Mouse (Mus musculus) small intestine, adult 2 months (tissue): ENCODE results near the gene Polg. TPM values are rescaled to one million over a fixed set of nuclear protein-coding genes. Genes with fewer than 3 reads are reported as not detected.

ENCODE experiments used
- H3K27ac ChIP-seq: fragments of 200-500 bp; 2 replicates; pipeline ENCODE4 v1.5.1; 2012; ENCODE audit warnings: low read depth, low read length, control low read depth, inconsistent platforms; ENCODE audit not compliant: insufficient read depth
- H3K27me3 ChIP-seq: fragments of 200-500 bp; 2 replicates; pipeline ENCODE4 v1.6.1; 2012; ENCODE audit warnings: mild to moderate bottlenecking, moderate library complexity, low read length, inconsistent platforms; ENCODE audit not compliant: control insufficient read depth, insufficient read depth
- H3K36me3 ChIP-seq: fragments of 200-500 bp; 2 replicates; pipeline ENCODE4 v1.6.1; 2012; ENCODE audit warnings: mild to moderate bottlenecking, low read length, control low read depth, inconsistent platforms; ENCODE audit not compliant: control insufficient read depth, insufficient read depth
- H3K4me1 ChIP-seq: fragments of 200-500 bp; 2 replicates; pipeline ENCODE4 v1.6.1; 2012; ENCODE audit warnings: low read length, inconsistent platforms, mixed read lengths; ENCODE audit not compliant: control insufficient read depth, insufficient read depth, insufficient read length
- H3K4me3 ChIP-seq: fragments of 200-500 bp; 2 replicates; pipeline ENCODE4 v1.5.1; 2012; ENCODE audit warnings: low read depth, mild to moderate bottlenecking, control low read depth, inconsistent platforms, low read length, moderate library complexity
- CTCF ChIP-seq: fragments of 200-500 bp; IDR thresholded peaks from 2 replicates; pipeline ENCODE4 v1.5.1; 2012; ENCODE audit warnings: low read depth, mild to moderate bottlenecking, control low read depth, inconsistent platforms, low read length, moderate library complexity, mixed read lengths; ENCODE audit not compliant: insufficient replicate concordance, insufficient read length; ENCODE audit errors: extremely low read depth
- POLR2A ChIP-seq: fragments of 200-500 bp; IDR thresholded peaks from 2 replicates; pipeline ENCODE4 v1.6.1; 2012; ENCODE audit warnings: low read depth, mild to moderate bottlenecking, control low read depth, inconsistent platforms, low read length, moderate library complexity
- WGBS: fragments of 180-500 bp; shearing (Covaris S2); methylation state at CpG from one replicate; pipeline ENCODE4 v1.1.7; 2018; 5-methylcytosine and 5-hydroxymethylcytosine counted together
- polyA plus RNA-seq: library from polyadenylated mRNA; depleted of rRNA; stranded (reverse); fragments of >200 nt; gene quantifications from 2 replicates; pipeline ENCODE4 v1.2.3, GENCODE M21; 2012

Polg gene
- polyA plus RNA-seq, 1 experiment, result 24.3 TPM

GRCm38 (mm10) chr7:79502152-79503102 lies 36.3 kb upstream of the Polg start:
- 12% methylated on average over 10 of the region's 10 CpGs for WGBS

DNA sequence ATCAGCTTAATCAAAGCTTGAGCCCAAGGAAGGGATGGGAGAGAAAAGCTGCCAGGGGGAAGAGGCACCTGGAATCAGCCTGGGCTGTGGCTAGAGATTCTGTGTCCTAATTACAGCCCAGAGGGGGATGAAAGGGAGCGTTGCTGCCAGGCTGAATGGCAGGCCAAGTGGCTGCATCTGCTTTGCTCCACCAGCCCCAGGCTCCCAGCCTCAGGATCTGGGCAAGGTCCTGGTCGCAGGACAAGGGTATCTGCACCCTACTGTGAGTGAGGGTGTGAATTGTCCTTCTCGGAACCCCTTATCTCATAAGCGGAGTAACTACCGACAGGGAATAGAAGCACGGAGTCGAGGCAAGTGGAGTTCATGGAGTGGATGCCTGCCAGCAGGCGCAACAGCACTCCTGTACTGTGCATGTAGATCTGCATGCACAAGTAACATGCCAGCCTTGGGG lies 35.4 kb upstream of the Polg start:
- H3K4me1 ChIP-seq, result peaks cover 2% of the 10 kb centered on the region; the same call in 1 of the 2 replicates
- no peak overlapping the region for H3K27ac ChIP-seq
- H3K27me3 ChIP-seq, result peaks cover 90% of the 10 kb centered on the region
- H3K4me3 ChIP-seq, result no peak overlapping the region
- no peak for TF ChIP-seq POLR2A
- TF ChIP-seq CTCF, result no peak
- WGBS, result 8% methylated on average over 8 of the region's 8 CpGs
- H3K36me3 ChIP-seq, result no peaks in the 10 kb centered on the region

More at GRCm38 (mm10) chr7:79502152-79503102, 36.3 kb upstream of the Polg start:
- Histone ChIP-seq H3K27ac (no peak overlapping the region), H3K27me3 (peaks cover 90% of the 10 kb centered on the region), H3K4me3 (no peak overlapping the region), H3K4me1 (peaks cover 2% of the 10 kb centered on the region; the same call in 1 of the 2 replicates), H3K36me3 (no peaks in the 10 kb centered on the region)
- TF ChIP-seq POLR2A (no peak), CTCF (no peak)

GRCm38 (mm10) chr7:79500681-79501306 lies 34.6 kb upstream of the Polg start:
- TF ChIP-seq POLR2A (no peak), CTCF (no peak)
- Histone ChIP-seq H3K4me3 (no peak overlapping the region), H3K4me1 (peaks cover 2% of the 10 kb centered on the region; the same call in 1 of the 2 replicates), H3K27me3 (peaks cover 90% of the 10 kb centered on the region), H3K27ac (no peak overlapping the region), H3K36me3 (no peaks in the 10 kb centered on the region)
- WGBS, result 9% methylated on average over 3 of the region's 3 CpGs

DNA sequence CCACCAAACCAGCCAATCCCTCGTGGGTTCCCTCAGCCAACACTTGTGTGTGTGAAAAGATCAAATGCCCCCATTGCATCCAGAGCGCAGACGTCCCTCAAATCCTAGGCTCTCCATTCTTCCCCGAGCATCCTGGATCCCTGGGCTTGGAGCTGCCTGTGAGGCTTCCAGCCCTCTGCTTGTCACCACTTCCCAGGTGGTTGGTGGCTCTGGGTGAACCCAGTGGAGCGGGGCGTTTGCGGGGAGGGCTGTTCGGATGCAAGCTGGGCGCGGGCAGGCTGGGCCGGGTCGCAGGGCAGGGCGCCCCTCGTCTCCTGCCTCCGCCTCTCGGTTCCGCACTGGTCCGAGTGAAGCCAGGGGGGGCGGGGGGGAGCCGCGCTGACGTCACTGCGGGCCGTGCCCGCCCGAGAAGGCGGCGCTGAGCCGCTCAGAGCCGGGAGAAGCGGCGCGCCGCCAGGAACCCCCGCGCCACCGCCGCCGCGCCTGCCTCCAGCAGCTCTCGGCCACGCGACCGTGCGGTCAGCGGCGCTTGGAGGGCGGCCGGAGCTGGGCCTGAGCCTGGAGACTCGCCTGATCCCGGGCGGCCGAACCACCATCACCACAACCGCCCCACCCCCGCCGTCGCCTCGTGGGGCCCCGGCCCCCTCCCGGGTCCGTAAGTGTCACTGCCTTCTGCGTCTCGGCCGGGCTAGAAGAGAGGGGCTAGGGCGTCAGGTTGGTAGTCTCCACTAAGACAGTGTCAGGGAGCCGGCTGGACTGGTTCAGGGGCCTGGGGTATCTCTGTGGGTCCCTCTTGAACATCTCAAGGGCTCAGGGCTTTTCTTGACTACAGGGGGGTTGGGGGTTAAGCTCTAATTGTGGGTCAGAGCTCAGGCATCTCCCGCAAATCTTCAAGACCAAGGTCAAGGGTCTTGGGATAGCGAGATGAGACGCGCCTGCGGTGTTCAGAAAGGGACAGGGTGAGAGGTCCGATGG lies 33.7 kb upstream of the Polg start:
- WGBS, result 3% methylated on average over 72 of the region's 72 CpGs
- TF ChIP-seq POLR2A, result no peak
- no peak for TF ChIP-seq CTCF
- Histone ChIP-seq H3K36me3 (no peaks in the 10 kb centered on the region), H3K4me1 (peaks cover 2% of the 10 kb centered on the region; the same call in 1 of the 2 replicates), H3K27ac (no peak overlapping the region), H3K4me3 (no peak overlapping the region; the same call in 1 of the 2 replicates), H3K27me3 (peaks cover 82% of the 10 kb centered on the region)

DNA sequence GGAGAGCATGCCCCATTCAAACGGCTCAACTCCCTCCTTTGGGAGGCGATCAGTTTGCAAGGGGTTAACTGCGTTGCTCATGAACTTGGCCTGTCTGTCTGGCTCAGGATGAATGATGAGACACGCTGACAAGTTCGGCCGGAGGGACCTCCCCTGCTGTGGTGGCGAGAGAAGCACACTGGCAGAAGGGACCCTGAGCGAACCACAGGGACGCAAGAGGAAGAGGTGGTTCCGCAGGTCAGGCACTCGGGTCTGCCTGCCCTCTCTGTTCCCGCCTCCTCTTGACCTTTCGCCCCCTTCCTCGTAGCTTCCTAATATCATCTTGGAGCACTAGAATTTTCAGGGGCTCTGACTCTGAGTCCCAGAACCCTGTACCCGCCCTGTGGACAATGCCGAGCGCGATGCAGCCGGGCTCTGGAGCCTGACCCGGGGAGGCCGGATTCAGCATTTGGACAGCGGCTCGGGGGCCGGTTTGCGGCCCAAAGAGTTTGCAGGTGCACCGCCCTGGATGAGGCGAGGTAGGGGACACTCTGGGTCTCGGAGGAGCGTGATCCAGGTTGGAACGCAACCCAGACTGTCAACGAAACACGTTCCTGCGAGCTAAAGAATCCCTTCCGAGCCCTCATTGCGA lies 32.9 kb upstream of the Polg start:
- Histone ChIP-seq H3K4me3 (no peak overlapping the region), H3K36me3 (no peaks in the 10 kb centered on the region), H3K27ac (no peak overlapping the region), H3K27me3 (peaks cover 76% of the 10 kb centered on the region), H3K4me1 (peaks cover 2% of the 10 kb centered on the region; the same call in 1 of the 2 replicates)
- WGBS, result 1% methylated on average over 35 of the region's 35 CpGs
- no peak for TF ChIP-seq CTCF
- no peak for TF ChIP-seq POLR2A

DNA sequence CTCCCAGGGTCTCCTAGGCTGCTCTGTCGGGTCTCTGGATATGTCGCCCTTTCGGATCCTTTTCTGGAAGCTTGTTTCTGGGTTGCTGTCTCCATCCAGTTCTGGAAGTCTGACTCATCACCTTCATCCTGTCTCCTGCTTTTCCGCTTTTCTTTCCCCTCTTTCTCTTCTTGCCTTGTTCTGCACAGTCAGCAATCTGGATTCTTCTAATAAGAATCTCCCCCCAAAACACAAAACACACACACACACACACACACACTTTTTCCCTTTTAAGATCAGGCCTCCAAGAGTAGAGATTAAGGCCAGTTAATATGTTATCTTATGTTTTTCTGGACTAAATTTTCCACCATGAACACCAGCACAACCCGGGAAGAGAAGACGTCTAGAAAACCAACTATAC lies 32.2 kb upstream of the Polg start:
- TF ChIP-seq POLR2A, result no peak
- no peak for TF ChIP-seq CTCF
- H3K27me3 ChIP-seq, result peaks cover 69% of the 10 kb centered on the region
- H3K4me1 ChIP-seq, result peaks cover 2% of the 10 kb centered on the region; the same call in 1 of the 2 replicates
- H3K27ac ChIP-seq, result no peak overlapping the region
- WGBS, result 14% methylated on average over 6 of the region's 6 CpGs
- no peaks in the 10 kb centered on the region for H3K36me3 ChIP-seq
- no peak overlapping the region for H3K4me3 ChIP-seq
